Mouse (Mus musculus): Measurements from ENCODE around the gene Enho.

- TF ChIP-seq MAFK (IDR thresholded peaks at IDR 0.05; ENCODE audit: insufficient replicate concordance, low read length) = no peak
- TF ChIP-seq EP300 (IDR thresholded peaks at IDR 0.05; ENCODE audit: low read length) = peak; percentile 39; the same call in 1 of the 2 replicates
Observed at GRCm38 (mm10) chr4:41628202-41628927, 11.8 kb downstream of the Enho start.
